Mouse (Mus musculus): ENCODE measurements around the gene Vwa2. TPM values are rescaled to one million over a fixed set of nuclear protein-coding genes. Genes with fewer than 3 reads are reported as not detected.

The Vwa2 gene
- polyA plus RNA-seq, 1 experiment from 2014 or later: 0.35 TPM

DNA sequence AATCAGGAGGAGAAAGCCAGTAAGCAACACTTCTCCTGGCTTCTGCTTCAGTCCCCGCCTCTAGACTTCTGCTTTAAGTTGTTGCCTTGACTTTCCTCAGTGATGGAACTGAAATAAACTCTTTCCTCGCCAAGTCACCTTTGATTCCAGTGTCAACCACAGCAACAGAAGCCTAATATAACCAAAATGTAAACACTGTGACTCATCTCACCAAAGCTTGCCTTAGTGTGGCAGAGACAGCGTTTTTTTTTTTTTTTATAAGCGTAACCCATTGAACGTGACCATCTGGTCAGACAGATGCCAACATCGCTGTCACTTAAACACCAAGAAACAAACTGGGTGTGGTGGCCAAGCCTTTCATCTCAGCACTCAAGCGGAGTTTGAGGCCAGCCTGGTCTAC lies 68.2 kb downstream of the Vwa2 start:
- Histone ChIP-seq H3K9ac (replicated peaks; ENCODE audit: low read depth, low read length) (no peak overlapping the region), H3K4me1 (replicated peaks; ENCODE audit: control insufficient read depth, insufficient read depth, low read length) (no peaks in the 10 kb centered on the region), H3K27ac (ENCODE audit: low read length) (no peak overlapping the region), H3K27me3 (replicated peaks; ENCODE audit: control insufficient read depth, insufficient read depth, low read length) (no peaks in the 10 kb centered on the region), H3K4me3 (replicated peaks; ENCODE audit: low read length) (no peak overlapping the region), H3K4me2 (ENCODE audit: low read length) (no peak overlapping the region), H3K36me3 (ENCODE audit: control insufficient read depth, insufficient read depth) (no peaks in the 10 kb centered on the region), H3K9me3 (ENCODE audit: control insufficient read depth, low read length) (no peaks in the 10 kb centered on the region)
- 87% methylated on average over 7 of the region's 7 CpGs for WGBS
- ATAC-seq: no peak

DNA sequence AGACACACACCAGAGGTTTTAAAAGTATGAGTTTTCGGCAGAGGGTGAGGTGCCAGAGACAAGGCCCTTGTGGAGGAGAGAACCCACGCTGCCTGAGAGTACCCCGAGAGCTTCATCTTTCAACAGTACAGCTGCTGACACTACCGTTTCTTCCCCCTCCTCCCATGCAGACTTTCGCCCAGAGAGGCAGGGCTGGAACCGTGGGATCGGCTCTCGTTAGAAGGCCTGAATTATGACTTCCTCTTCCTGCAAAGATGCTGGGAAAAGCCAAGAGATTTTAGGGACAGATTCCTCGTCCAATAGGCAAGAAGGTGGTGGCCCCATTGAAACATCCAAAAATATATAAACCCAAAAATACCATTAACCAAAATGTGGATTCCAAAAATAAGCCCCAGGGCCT lies 70.2 kb downstream of the Vwa2 start:
- WGBS: 81% methylated on average over 9 of the region's 9 CpGs
- no peak for ATAC-seq

DNA sequence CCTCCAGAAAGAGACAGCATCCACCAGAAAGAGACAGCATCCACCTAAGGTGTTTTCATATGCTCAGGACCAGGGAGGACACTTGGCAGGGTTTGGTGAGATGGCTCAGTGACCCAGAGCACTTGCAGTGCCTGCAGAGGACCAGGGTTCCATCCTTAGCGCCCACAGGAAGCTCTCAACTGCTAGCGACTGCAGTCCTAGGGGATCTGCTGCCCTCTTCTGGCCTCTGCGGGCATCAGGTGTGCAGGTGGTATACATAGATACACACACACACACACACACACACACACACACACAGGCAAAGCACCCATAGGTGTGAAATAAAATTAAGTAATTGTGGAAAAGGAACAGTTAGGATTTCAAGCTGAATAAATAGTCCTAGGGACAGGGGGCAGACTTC lies 70.8 kb downstream of the Vwa2 start:
- Histone ChIP-seq H3K4me2 (ENCODE audit: low read length) (no peak overlapping the region), H3K36me3 (ENCODE audit: control insufficient read depth, insufficient read depth) (no peaks in the 10 kb centered on the region), H3K27me3 (replicated peaks; ENCODE audit: control insufficient read depth, insufficient read depth, low read length) (no peaks in the 10 kb centered on the region), H3K9me3 (ENCODE audit: control insufficient read depth, low read length) (no peaks in the 10 kb centered on the region), H3K27ac (ENCODE audit: low read length) (no peak overlapping the region), H3K4me3 (replicated peaks; ENCODE audit: low read length) (no peak overlapping the region), H3K9ac (replicated peaks; ENCODE audit: low read depth, low read length) (no peak overlapping the region), H3K4me1 (replicated peaks; ENCODE audit: control insufficient read depth, insufficient read depth, low read length) (no peaks in the 10 kb centered on the region)
- ATAC-seq: no peak
- WGBS: 97% methylated on average over 3 of the region's 3 CpGs

More for the DNA sequence above, 70.2 kb downstream of the Vwa2 start:
- no peak overlapping the region for H3K9ac ChIP-seq (replicated peaks; ENCODE audit: low read depth, low read length)
- H3K9me3 ChIP-seq (ENCODE audit: control insufficient read depth, low read length): no peaks in the 10 kb centered on the region
- no peak overlapping the region for H3K4me2 ChIP-seq (ENCODE audit: low read length)
- H3K27me3 ChIP-seq (replicated peaks; ENCODE audit: control insufficient read depth, insufficient read depth, low read length): no peaks in the 10 kb centered on the region
- H3K27ac ChIP-seq (ENCODE audit: low read length): no peak overlapping the region
- no peak overlapping the region for H3K4me3 ChIP-seq (replicated peaks; ENCODE audit: low read length)
- H3K4me1 ChIP-seq (replicated peaks; ENCODE audit: control insufficient read depth, insufficient read depth, low read length): no peaks in the 10 kb centered on the region
- no peaks in the 10 kb centered on the region for H3K36me3 ChIP-seq (ENCODE audit: control insufficient read depth, insufficient read depth)

DNA sequence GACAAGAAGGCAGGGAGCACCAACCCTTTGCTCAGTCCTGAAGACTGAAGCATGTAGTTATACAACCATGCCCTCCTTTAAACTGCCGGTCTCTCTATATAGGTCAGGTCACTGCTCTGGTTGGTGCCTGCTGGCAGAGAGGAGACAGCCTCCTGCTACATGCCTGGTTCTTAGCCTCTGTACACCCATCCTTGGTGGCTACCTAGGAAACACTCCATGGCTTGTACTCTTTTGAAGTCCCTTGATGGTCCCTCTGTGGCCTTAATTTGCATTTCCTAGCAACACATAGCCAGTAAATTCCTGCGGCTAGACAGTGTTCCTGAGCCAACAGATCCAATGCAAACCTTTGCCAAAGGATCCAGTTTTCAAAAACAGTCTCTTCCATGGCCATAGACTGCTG lies 71.6 kb downstream of the Vwa2 start:
- Histone ChIP-seq H3K4me3 (replicated peaks; ENCODE audit: low read length) (no peak overlapping the region), H3K36me3 (ENCODE audit: control insufficient read depth, insufficient read depth) (no peaks in the 10 kb centered on the region), H3K4me2 (ENCODE audit: low read length) (no peak overlapping the region), H3K27ac (ENCODE audit: low read length) (no peak overlapping the region), H3K4me1 (replicated peaks; ENCODE audit: control insufficient read depth, insufficient read depth, low read length) (no peaks in the 10 kb centered on the region), H3K27me3 (replicated peaks; ENCODE audit: control insufficient read depth, insufficient read depth, low read length) (no peaks in the 10 kb centered on the region), H3K9me3 (ENCODE audit: control insufficient read depth, low read length) (no peaks in the 10 kb centered on the region), H3K9ac (replicated peaks; ENCODE audit: low read depth, low read length) (no peak overlapping the region)
- 78% methylated on average over 2 of the region's 2 CpGs for WGBS
- ATAC-seq: no peak

DNA sequence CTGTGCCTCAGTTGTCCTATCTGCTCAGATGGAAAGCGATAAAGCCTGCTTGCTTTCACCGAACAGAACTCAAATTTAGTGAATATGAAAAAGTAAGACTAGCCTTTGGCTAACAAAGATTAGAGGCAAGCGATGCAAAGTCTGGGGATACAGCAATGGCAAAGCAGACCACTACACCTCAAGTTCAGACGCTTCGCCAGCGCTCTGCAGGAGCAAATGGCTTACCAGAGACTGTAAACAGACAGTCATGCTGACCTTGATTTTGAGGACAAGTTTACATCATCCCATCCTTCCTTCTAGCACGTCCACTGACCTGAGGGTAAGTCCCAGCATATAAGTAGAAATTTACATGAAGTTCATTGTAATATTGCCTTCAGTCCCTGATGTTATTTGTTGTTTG lies 72.2 kb downstream of the Vwa2 start:
- 95% methylated on average over 7 of the region's 7 CpGs for WGBS
- no peaks in the 10 kb centered on the region for H3K36me3 ChIP-seq (ENCODE audit: control insufficient read depth, insufficient read depth)
- no peak overlapping the region for H3K9ac ChIP-seq (replicated peaks; ENCODE audit: low read depth, low read length)
- no peak overlapping the region for H3K4me2 ChIP-seq (ENCODE audit: low read length)
- no peak for ATAC-seq
- no peak overlapping the region for H3K4me3 ChIP-seq (replicated peaks; ENCODE audit: low read length)
- no peaks in the 10 kb centered on the region for H3K4me1 ChIP-seq (replicated peaks; ENCODE audit: control insufficient read depth, insufficient read depth, low read length)
- no peaks in the 10 kb centered on the region for H3K9me3 ChIP-seq (ENCODE audit: control insufficient read depth, low read length)
- H3K27me3 ChIP-seq (replicated peaks; ENCODE audit: control insufficient read depth, insufficient read depth, low read length): no peaks in the 10 kb centered on the region
- H3K27ac ChIP-seq (ENCODE audit: low read length): no peak overlapping the region

DNA sequence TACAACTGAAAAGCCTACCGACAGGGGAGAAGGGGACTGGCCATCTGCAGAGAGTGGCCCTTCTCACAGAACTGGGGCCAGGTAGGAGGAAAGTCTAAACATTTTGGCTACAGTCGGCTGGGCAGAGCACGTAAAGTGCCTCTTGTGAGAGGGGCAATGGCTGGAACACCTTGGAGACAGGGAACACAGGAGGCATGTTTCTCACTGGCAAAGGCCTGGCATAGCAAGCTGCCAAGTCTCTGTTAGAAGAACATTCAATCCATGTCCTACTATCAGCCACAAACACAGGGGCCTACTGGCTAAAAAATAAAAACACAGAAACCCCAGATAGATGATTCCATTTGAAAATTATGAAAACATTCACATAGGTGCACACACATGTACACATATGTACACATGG lies 72.7 kb downstream of the Vwa2 start:
- H3K9me3 ChIP-seq (ENCODE audit: control insufficient read depth, low read length): no peaks in the 10 kb centered on the region
- WGBS: 91% methylated on average over 3 of the region's 3 CpGs
- H3K36me3 ChIP-seq (ENCODE audit: control insufficient read depth, insufficient read depth): no peaks in the 10 kb centered on the region
- no peaks in the 10 kb centered on the region for H3K4me1 ChIP-seq (replicated peaks; ENCODE audit: control insufficient read depth, insufficient read depth, low read length)
- H3K9ac ChIP-seq (replicated peaks; ENCODE audit: low read depth, low read length): no peak overlapping the region
- H3K27ac ChIP-seq (ENCODE audit: low read length): no peak overlapping the region
- H3K4me3 ChIP-seq (replicated peaks; ENCODE audit: low read length): no peak overlapping the region
- no peak for ATAC-seq
- no peaks in the 10 kb centered on the region for H3K27me3 ChIP-seq (replicated peaks; ENCODE audit: control insufficient read depth, insufficient read depth, low read length)
- H3K4me2 ChIP-seq (ENCODE audit: low read length): no peak overlapping the region

DNA sequence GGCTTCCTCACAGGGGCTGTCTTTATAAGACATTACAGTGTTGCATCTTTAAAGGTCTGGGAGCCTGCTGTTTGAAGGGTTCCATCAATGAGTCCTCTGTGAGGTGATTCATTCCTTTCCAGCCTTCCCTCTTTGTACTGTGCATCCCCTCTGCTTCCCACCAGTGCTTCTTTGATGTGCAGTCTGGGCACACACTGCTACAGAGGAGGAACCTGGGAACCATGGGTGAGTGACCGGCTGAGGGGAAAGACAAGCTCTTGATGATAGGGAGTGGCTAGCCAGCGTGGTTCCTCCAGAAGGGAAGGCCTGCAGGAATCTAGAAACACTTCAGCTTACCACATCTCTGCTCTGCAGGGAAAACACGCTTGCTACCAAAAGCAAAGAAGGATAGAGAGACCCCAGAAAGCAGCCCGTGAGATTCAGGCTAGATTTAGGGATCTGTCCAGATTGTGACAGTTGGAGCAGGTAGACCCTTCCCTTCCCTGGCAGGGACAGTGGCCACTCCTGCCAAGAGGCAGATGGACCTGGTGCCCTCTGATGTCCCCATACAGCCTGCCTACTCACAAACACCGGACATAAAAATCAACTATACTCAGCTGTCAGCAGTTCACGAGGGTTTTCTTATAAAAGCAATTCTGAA lies 74.0 kb downstream of the Vwa2 start:
- Histone ChIP-seq H3K4me3 (replicated peaks; ENCODE audit: low read length) (no peak overlapping the region), H3K27me3 (replicated peaks; ENCODE audit: control insufficient read depth, insufficient read depth, low read length) (no peaks in the 10 kb centered on the region), H3K9ac (replicated peaks; ENCODE audit: low read depth, low read length) (no peak overlapping the region), H3K4me1 (replicated peaks; ENCODE audit: control insufficient read depth, insufficient read depth, low read length) (no peaks in the 10 kb centered on the region), H3K9me3 (ENCODE audit: control insufficient read depth, low read length) (no peaks in the 10 kb centered on the region), H3K36me3 (ENCODE audit: control insufficient read depth, insufficient read depth) (no peaks in the 10 kb centered on the region), H3K4me2 (ENCODE audit: low read length) (no peak overlapping the region), H3K27ac (ENCODE audit: low read length) (no peak overlapping the region)
- WGBS: 70% methylated on average over 6 of the region's 6 CpGs
- no peak for ATAC-seq

DNA sequence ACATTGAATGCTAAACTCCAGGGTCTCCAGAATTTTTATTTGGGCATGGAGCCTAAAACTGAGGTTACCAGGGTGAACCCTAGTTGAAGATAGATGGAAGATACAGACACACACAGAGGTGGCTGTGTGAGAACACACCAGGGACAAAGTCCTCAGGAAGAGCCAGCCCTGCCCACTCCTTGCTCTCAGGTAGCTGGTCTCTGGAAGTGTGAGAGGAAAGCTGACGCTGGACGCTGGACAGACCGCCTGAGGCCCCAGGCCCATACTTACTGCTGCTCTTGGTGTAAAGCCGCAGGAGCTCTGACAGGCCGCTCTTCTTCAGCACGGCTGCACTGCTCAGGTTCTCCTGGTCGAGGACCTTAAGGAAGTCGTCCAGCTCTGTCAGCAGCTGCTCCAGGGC lies 75.8 kb downstream of the Vwa2 start:
- no peak overlapping the region for H3K27ac ChIP-seq (ENCODE audit: low read length)
- ATAC-seq: no peak
- H3K9me3 ChIP-seq (ENCODE audit: control insufficient read depth, low read length): no peaks in the 10 kb centered on the region
- no peak overlapping the region for H3K4me3 ChIP-seq (replicated peaks; ENCODE audit: low read length)
- no peak overlapping the region for H3K4me2 ChIP-seq (ENCODE audit: low read length)
- no peaks in the 10 kb centered on the region for H3K27me3 ChIP-seq (replicated peaks; ENCODE audit: control insufficient read depth, insufficient read depth, low read length)
- WGBS: 83% methylated on average over 8 of the region's 8 CpGs
- no peaks in the 10 kb centered on the region for H3K4me1 ChIP-seq (replicated peaks; ENCODE audit: control insufficient read depth, insufficient read depth, low read length)
- no peak overlapping the region for H3K9ac ChIP-seq (replicated peaks; ENCODE audit: low read depth, low read length)
- no peaks in the 10 kb centered on the region for H3K36me3 ChIP-seq (ENCODE audit: control insufficient read depth, insufficient read depth)

DNA sequence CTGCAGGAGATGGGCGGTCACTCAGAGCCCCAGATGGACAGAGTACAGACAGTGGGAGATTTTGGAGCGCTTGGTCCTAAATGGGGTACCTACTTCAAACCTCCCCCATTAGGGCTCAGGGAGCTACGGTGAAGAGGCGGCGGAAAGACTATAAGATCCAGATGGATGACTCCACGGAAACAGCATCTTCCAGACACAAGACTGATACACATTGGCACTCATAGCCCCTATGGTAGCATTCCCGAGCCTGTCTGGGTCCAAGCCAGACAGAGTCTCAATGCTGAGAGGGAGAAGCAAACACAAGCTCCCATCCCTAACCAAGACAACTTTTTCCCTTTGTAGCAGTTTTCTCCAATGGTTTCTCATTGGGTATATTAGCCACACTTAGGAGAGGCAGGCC lies 76.8 kb downstream of the Vwa2 start:
- Histone ChIP-seq H3K27ac (ENCODE audit: low read length) (no peak overlapping the region), H3K36me3 (ENCODE audit: control insufficient read depth, insufficient read depth) (no peaks in the 10 kb centered on the region), H3K4me2 (ENCODE audit: low read length) (no peak overlapping the region), H3K4me3 (replicated peaks; ENCODE audit: low read length) (no peak overlapping the region), H3K4me1 (replicated peaks; ENCODE audit: control insufficient read depth, insufficient read depth, low read length) (no peaks in the 10 kb centered on the region), H3K9ac (replicated peaks; ENCODE audit: low read depth, low read length) (no peak overlapping the region), H3K9me3 (ENCODE audit: control insufficient read depth, low read length) (no peaks in the 10 kb centered on the region), H3K27me3 (replicated peaks; ENCODE audit: control insufficient read depth, insufficient read depth, low read length) (no peaks in the 10 kb centered on the region)
- 70% methylated on average over 7 of the region's 7 CpGs for WGBS
- no peak for ATAC-seq

DNA sequence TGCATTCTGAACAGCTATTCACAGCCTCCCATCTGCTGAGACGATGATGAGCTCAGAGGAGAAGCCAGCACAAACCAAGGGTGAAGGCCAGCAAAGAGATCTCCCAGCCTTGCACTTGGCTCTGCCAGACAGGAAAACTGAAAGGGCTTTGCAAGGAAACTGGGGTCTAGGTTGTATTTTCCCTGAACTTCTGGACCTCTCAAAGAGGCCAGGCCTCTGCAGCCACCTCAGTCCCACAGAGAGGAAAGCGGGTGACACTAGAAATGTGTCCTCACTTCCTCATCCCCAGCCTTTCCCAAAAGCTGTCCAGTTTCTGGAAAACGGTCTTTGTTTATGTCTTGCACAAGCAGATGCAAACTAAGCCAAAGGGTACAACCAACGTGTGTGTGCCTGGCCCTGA lies 79.8 kb downstream of the Vwa2 start:
- 80% methylated on average over 4 of the region's 4 CpGs for WGBS
- Histone ChIP-seq H3K4me3 (replicated peaks; ENCODE audit: low read length) (no peak overlapping the region), H3K36me3 (ENCODE audit: control insufficient read depth, insufficient read depth) (no peaks in the 10 kb centered on the region), H3K4me2 (ENCODE audit: low read length) (no peak overlapping the region), H3K27me3 (replicated peaks; ENCODE audit: control insufficient read depth, insufficient read depth, low read length) (no peaks in the 10 kb centered on the region), H3K9ac (replicated peaks; ENCODE audit: low read depth, low read length) (no peak overlapping the region), H3K9me3 (ENCODE audit: control insufficient read depth, low read length) (no peaks in the 10 kb centered on the region), H3K4me1 (replicated peaks; ENCODE audit: control insufficient read depth, insufficient read depth, low read length) (no peaks in the 10 kb centered on the region), H3K27ac (ENCODE audit: low read length) (no peak overlapping the region)
- no peak for ATAC-seq

All from forebrain, embryonic 16.5 days (tissue).